Mouse (Mus musculus) neutrophil, adult 5-6 weeks (primary cell): ENCODE measurements around the gene Msi1. TPM values are rescaled to one million over a fixed set of nuclear protein-coding genes. Genes with fewer than 3 reads are reported as not detected.
"Not testable (repeated sequence)": the region's sequence is repeated elsewhere in the genome, so short reads cannot be mapped to it uniquely, and the experiment has no call there.

Source experiments
- ATAC-seq: fragments of 151-379, 151-347 bp; 2 replicates; pipeline ENCODE4 v1.8.0; 2017; ENCODE audit warnings: mild to moderate bottlenecking, moderate TSS enrichment; ENCODE audit not compliant: insufficient number of reproducible peaks, poor library complexity, low FRiP score, severe bottlenecking; ENCODE audit errors: extremely low read depth
- total RNA-seq: library from RNA; stranded (forward); fragments of 200-1000 nt; gene quantifications from 2 replicates; pipeline ENCODE4 v1.2.3, GENCODE M21; 2017

The Msi1 gene
- total RNA-seq, 1 experiment from 2014 or later = not detected

DNA sequence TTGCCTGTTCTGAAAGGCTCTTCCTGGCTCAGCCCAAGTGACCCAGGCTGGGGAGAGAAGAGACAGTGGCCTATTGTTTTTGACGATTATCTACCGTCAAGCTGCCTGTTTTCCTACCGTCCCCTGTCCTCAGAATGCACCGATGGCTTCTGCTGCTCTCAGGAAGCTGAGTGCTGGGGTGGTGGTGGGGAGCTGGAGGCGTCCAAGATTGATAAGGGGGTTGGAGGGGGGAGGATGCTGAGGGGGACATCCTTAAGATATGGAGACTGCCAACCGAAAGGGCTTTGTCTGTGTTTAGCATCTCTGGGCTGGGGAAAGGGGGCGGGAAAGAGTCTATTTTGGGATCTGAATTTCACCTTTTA is 2.5 kb downstream of the Msi1 start:
- no peak for ATAC-seq

DNA sequence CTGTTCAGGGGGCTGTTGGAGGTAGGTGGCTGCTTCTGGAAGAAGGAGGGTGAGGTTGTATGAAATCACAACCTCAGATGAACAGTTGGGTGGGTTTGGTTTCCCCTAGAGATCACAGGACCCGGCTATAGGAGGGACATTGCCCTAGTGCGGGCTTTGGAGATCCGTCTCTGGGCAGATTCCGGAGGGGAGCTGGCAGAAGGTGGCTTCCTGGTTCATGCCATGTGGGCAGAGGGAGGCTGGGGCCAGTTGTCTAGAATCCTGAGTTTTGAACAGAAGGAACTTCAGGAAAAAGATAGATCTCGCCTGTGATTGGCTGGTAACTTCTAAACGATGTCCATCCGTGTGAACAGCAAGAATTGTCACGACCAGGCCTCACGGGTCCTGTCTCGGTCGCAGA is 3.0 kb downstream of the Msi1 start:
- ATAC-seq = no peak

- no peak for ATAC-seq
Measured at GRCm38 (mm10) chr5:115433191-115433590, 3.8 kb downstream of the Msi1 start.

DNA sequence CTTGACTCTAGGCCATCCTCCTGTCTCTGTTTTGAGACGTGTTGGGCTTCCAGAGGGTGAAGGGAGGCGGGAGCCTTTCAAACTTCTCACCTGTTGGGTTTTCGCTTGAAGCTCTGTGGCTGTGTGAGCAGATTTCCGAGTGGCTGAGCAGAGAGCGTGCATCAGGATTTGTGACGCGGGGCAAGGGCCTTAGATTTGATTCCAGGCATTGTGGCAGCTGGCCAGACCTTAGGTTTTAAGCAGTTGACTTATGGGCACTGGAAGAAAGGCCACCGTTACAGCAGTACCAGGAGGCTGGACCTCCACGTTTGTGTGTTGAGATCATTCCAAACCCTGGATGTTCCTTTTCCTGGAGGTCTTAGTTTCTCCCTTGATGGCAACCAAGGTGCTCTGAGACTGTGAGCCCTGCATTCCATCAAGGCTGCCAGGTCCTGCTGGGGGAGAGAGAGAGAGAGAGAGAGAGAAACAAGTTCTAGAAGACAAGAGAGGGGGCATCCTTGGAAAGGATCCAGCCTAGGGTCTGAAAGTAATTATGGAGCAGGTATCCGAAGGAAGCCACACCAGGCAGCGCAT is 5.0 kb downstream of the Msi1 start:
- no peak for ATAC-seq

GRCm38 (mm10) chr5:115434853-115435754 is 5.7 kb downstream of the Msi1 start:
- ATAC-seq = no peak

- no peak for ATAC-seq
Measured at GRCm38 (mm10) chr5:115435755-115436379, 6.5 kb downstream of the Msi1 start.

DNA sequence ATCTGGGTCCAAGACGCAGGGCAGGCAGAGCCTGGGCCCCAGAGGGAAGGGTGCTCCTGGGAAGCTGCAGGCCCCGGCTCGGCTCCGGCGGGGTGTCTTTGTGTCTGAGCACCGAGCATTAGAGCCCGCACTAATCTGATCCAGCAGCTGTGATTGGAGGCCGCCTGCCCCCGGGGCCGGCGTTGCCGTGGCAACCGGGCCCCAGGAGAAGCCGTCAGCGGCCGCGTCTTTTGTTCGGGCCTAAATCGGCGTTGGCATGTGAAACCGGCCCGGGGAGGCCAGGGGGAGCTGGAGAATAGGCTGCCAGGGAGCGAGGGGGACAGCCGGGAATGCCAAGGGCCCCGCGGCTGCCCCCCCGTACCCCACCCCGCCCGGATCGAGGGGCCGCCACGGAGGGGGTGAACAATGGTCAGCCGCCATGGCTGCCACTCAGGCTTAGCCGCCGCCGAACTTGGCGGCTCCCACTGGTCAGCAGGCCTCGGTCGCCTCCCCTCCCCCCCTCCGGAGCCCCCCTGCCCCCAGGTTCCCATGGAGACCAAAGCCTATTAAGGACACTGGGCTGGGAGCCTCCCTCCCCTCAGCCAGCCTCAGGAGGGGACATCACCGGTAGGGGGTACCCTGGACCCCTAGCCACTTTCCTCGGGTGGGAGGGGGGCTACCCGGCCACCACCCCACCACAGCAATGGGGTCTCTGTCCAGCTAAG is 7.2 kb downstream of the Msi1 start:
- no peak for ATAC-seq

GRCm38 (mm10) chr5:115437242-115437944 is 8.0 kb downstream of the Msi1 start:
- ATAC-seq = no peak

GRCm38 (mm10) chr5:115437945-115438315 is 8.5 kb downstream of the Msi1 start:
- no peak for ATAC-seq

DNA sequence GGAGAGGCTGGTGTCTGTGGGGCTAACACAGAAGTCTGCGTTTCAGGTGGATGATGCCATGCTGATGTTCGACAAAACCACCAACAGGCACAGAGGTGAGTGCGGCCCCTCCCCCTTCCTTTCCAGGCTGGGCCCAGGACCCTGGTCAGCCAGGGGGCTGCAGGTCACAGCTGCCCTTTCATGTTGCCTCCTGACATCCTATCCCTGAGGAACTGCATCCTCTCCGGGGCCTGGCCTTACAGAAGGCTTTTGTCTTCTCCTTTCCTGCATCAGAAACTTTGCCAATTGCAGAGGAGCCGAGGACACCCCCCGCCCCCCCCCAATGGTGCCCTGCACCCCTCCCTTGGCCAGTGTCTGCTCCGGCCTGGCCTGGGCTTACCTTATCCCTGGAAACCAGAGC is 9.3 kb downstream of the Msi1 start:
- ATAC-seq = no peak

DNA sequence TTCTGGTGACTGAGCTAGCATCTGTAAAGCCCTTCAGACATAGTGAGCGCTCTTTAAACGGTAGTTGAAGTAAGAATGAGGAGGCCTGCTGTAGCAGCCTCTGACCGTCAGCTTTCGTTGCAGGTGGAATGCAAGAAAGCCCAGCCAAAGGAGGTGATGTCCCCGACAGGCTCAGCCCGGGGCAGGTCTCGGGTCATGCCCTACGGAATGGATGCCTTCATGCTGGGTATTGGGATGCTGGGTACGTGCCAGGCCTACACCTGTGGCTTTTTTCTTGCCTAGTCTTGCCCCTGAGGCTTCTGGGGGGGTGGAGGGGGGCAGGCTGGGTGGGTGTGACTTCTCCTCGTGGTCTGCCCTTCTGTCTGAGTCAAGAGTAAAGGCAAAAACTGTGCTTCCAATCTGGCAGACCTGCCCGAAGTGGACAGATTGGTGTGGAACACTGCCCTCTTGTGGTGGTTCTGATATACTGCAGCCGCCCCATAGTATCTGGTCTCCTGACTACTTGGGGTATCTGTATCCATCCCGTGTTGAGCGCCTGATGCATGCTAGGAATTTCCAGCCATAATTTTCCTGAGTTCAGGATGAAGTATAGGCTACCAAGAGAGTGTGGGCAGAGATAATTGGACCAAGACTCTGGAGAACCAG is 11.9 kb downstream of the Msi1 start:
- peak; percentile 65 for ATAC-seq

- not testable (repeated sequence) for ATAC-seq
Measured at GRCm38 (mm10) chr5:115442663-115443062, 13.3 kb downstream of the Msi1 start.

DNA sequence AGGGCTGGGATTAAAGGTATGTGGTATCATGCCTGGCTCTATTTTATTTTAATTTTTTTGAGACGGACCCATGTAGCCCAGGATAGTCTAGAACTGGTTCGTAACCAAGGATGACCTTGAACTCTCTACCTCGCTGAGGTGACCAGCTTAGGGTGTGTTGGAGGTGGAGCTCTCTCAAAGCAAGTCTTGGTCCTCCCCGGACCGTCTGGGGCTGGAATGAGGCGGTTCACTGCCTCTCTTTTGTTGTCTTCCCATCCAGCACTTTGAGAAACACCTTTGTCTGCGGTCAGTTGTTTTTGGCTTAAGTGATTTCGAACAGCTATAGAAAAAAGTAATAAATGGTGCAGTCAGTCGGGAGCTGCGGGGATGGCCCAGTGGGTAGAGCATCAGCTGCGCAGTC is 14.7 kb downstream of the Msi1 start:
- no peak for ATAC-seq

- ATAC-seq = no peak
Measured at GRCm38 (mm10) chr5:115447108-115447507, 17.7 kb downstream of the Msi1 start.

- ATAC-seq = no peak
Measured at GRCm38 (mm10) chr5:115449247-115449646, 19.8 kb downstream of the Msi1 start.

DNA sequence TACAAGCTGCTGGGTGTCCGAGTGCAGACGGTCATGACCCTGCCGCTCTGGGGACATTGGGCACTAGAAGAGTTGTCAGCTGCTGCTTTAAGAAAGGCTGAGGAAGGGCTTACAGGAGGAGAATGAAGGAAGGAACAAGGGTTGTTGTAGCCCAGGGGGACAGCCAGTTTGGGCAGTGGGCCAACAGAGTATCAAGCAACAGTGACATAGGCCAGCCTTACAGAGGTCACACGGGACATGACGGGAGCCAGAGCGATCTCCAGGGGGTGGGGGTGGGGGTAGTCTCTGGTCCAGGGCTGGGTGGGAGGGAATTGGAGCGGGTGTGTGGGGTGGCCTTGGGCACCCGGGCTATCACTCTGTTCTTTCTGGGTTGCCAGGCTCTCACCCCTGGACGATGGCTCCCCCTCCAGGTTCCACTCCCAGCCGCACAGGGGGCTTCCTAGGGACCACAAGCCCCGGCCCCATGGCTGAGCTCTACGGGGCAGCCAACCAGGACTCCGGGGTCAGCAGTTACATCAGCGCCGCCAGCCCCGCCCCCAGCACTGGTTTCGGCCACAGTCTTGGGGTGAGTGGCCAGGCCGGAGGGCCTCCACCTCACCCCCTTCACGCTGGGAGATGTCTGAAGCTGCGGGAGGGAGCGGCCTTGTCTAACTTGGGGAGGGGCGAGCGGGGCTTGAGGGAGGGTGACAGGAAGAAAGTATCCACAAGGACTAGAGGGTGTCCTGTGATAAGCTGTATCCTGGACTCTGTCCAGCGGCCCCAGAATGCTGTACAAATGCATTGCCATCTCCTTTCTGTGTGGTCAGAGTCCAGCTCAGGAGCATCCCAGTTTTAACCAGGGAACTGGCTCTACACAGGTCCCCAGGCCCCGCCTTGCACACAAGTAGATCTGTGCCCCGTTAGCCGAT is 21.3 kb downstream of the Msi1 start:
- ATAC-seq = no peak

GRCm38 (mm10) chr5:115454422-115455090 is 25.2 kb downstream of the Msi1 start:
- no peak for ATAC-seq
